In the genomic region with DNA sequence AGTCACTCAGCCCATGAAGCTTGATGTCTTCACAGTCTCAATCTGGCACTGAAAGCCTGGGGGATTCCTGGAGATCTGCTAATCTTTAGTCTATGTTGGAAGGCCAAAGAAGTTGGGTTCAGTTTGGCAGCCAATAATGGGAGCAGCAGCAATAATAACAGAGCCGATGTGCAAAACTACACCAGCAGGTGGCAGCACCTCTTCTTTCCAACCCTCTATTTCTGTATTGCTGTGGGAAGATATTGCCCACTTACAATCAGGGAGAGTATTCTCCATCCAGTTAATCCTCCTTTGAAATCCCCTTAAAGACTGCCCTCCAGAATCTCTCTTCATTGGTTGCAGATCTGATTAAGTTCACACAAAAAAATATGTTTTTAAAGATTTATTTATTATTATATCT, we compare ENCODE assay signal across 9 mouse cellular contexts. TPM values are rescaled to one million over a fixed set of nuclear protein-coding genes. Genes with fewer than 3 reads are reported as not detected.
DNase-seq lines count a peak whose midpoint lies in the region; ATAC-seq and TF ChIP-seq lines count a peak whose summit lies in the region.
"Had no signal": no experiment of that assay in that cellular context is flagged by ENCODE, and none has a peak within 500 bp of the region (broad histone marks: within the 10 kb centered on the region; RNA-seq: fewer than 3 reads in every experiment).

No protein-coding gene starts in this region.

- H3K4me2 ChIP-seq in limb, embryonic 14.5 days (replicated peaks; ENCODE audit: low read depth, low read length, severe bottlenecking), result no peak overlapping the region

- peak; percentile 22; the same call in 1 of the 2 replicates for TF ChIP-seq CTCF in cerebellum, adult 2 months (IDR thresholded peaks at IDR 0.05; ENCODE audit: borderline replicate concordance, insufficient read depth, low read depth, low read length)

- H3K9me3 ChIP-seq in limb, embryonic 14.5 days (ENCODE audit: control insufficient read depth, low read length), result no peaks in the 10 kb centered on the region

- 12% methylated on average over 1 of the region's 1 CpGs for WGBS in cerebellum, adult 2 months
- WGBS in limb, embryonic 14.5 days, result 27% methylated on average over 1 of the region's 1 CpGs

- DNase-seq in cerebellum, adult 2 months, result peak in 1 of 2 experiments; percentile 13
- DNase-seq in cerebellum, adult 9-11 months, result no peak
- peak; percentile 46 to 51 for DNase-seq in left cerebral cortex, postnatal 14 days (ENCODE audit: low spot score in 2 of 2)
- no peak for DNase-seq in left cerebral cortex, postnatal 36 days (ENCODE audit: low spot score in 2 of 2)
- peak; percentile 52 for DNase-seq in ZHBTc4 (ENCODE audit: low read depth, low spot score)
- DNase-seq in forelimb bud, embryonic 11.5 days (ENCODE audit: low read depth, low spot score), result peak; percentile 43
- DNase-seq in limb, embryonic 14.5 days (ENCODE audit: low spot score), result peak; percentile 66

- intact Hi-C loops in left cerebral cortex, postnatal 14 days (cut with DNase I), result no loop called here
- intact Hi-C loops in left cerebral cortex, postnatal 36 days (cut with DNase I), result no loop called here

- no peak overlapping the region for H3K9ac ChIP-seq in limb, embryonic 14.5 days (ENCODE audit: low read depth, low read length, severe bottlenecking)

- H3K27ac ChIP-seq in cerebellum, adult 2 months (ENCODE audit: insufficient read depth, low read length), result no peak overlapping the region
- no peak overlapping the region for H3K27ac ChIP-seq in limb, embryonic 14.5 days (replicated peaks; ENCODE audit: low read depth, low read length)

- no peak for TF ChIP-seq POLR2A in cerebellum, adult 2 months (IDR thresholded peaks at IDR 0.05; ENCODE audit: borderline replicate concordance, insufficient read depth, low read length)
- TF ChIP-seq POLR2A in limb, embryonic 14.5 days (IDR thresholded peaks at IDR 0.05; ENCODE audit: borderline replicate concordance, extremely low read depth, insufficient read depth, insufficient read length), result no peak

- no peak for ATAC-seq in limb, embryonic 14.5 days (ENCODE audit: low FRiP score, low read depth)
- peak; percentile 44; the same call in 1 of the 2 replicates for ATAC-seq in neutrophil, adult 5-6 weeks (ENCODE audit: extremely low read depth, insufficient number of reproducible peaks, low FRiP score, poor library complexity, severe bottlenecking)

- no peak overlapping the region for H3K4me3 ChIP-seq in cerebellum, adult 2 months (replicated peaks; ENCODE audit: insufficient read depth, low read depth, low read length)
- H3K4me3 ChIP-seq in limb, embryonic 14.5 days (replicated peaks; ENCODE audit: low read length), result no peak overlapping the region

- H3K27me3 ChIP-seq in cerebellum, adult 2 months (ENCODE audit: control insufficient read depth, insufficient read depth, low read length), result no peaks in the 10 kb centered on the region
- H3K27me3 ChIP-seq in limb, embryonic 14.5 days (ENCODE audit: control insufficient read depth, insufficient read depth, low read length), result no peaks in the 10 kb centered on the region

- no peaks in the 10 kb centered on the region for H3K4me1 ChIP-seq in cerebellum, adult 2 months (ENCODE audit: control insufficient read depth, insufficient read depth, low read length)
- H3K4me1 ChIP-seq in limb, embryonic 14.5 days (ENCODE audit: control insufficient read depth, insufficient read depth, low read length), result no peaks in the 10 kb centered on the region

- no peaks in the 10 kb centered on the region for H3K36me3 ChIP-seq in limb, embryonic 14.5 days (ENCODE audit: control insufficient read depth, insufficient read depth, low read length)

RNA-seq across cellular contexts. Expression of gene Ms4a6d, which starts 3.5 kb away (rescaled TPM):
- 0.48 and 0.54 TPM in 2 replicates for polyA plus RNA-seq in cerebellum, adult 2 months (2012; rRNA removed)
- total RNA-seq in left cerebral cortex, postnatal 14 days (2021), result under 1 TPM; 0.87 to 0.99 TPM
- 1 to 10 TPM; 1.3 to 1.6 TPM for total RNA-seq in left cerebral cortex, postnatal 36 days (2021)
- 5.3 and 5.4 TPM in 2 replicates for polyA plus RNA-seq in limb, embryonic 14.5 days (2012; rRNA removed)
- polyA plus RNA-seq in limb, embryonic 14.5 days (2014; fragmentation: Nextera tagmentation; extraction: Ambion mirVana), result 7.4 TPM in 2 replicates
- total RNA-seq in neutrophil, adult 5-6 weeks (2017), result 3.6 and 7.6 TPM in 2 replicates

RNA-seq across cellular contexts. Expression of gene Ms4a2, which starts 15.3 kb away (rescaled TPM):
- polyA plus RNA-seq in cerebellum, adult 2 months (2012; rRNA removed), result not detected in 2 replicates
- total RNA-seq in left cerebral cortex, postnatal 14 days (2021), result not detected
- not detected for total RNA-seq in left cerebral cortex, postnatal 36 days (2021)
- 0.99 and 1.5 TPM in 2 replicates for polyA plus RNA-seq in limb, embryonic 14.5 days (2012; rRNA removed)
- 1.8 and 1.9 TPM in 2 replicates for polyA plus RNA-seq in limb, embryonic 14.5 days (2014; fragmentation: Nextera tagmentation; extraction: Ambion mirVana)
- 1.4 and 5.6 TPM in 2 replicates for total RNA-seq in neutrophil, adult 5-6 weeks (2017)
- polyA plus RNA-seq: gonadal fat pad, adult 2 months had no signal

RNA-seq across cellular contexts. Expression of gene Ms4a3, which starts 32.5 kb away (rescaled TPM):
- not detected in 2 replicates for polyA plus RNA-seq in cerebellum, adult 2 months (2012; rRNA removed)
- total RNA-seq in left cerebral cortex, postnatal 14 days (2021), result not detected
- total RNA-seq in left cerebral cortex, postnatal 36 days (2021), result not detected
- 0.13 TPM in 1 of 2 replicates, not detected in the other for polyA plus RNA-seq in limb, embryonic 14.5 days (2012; rRNA removed)
- polyA plus RNA-seq in limb, embryonic 14.5 days (2014; fragmentation: Nextera tagmentation; extraction: Ambion mirVana), result 0.39 TPM in 1 of 2 replicates, not detected in the other
- not detected in 2 replicates for total RNA-seq in neutrophil, adult 5-6 weeks (2017)
- polyA plus RNA-seq: gonadal fat pad, adult 2 months had no signal

RNA-seq across cellular contexts. Expression of gene Oosp2, which starts 52.2 kb away (rescaled TPM):
- not detected in 2 replicates for polyA plus RNA-seq in cerebellum, adult 2 months (2012; rRNA removed)
- not detected for total RNA-seq in left cerebral cortex, postnatal 14 days (2021)
- total RNA-seq in left cerebral cortex, postnatal 36 days (2021), result not detected
- not detected in 2 replicates for polyA plus RNA-seq in limb, embryonic 14.5 days (2012; rRNA removed)
- not detected in 2 replicates for polyA plus RNA-seq in limb, embryonic 14.5 days (2014; fragmentation: Nextera tagmentation; extraction: Ambion mirVana)
- total RNA-seq in neutrophil, adult 5-6 weeks (2017), result not detected in 2 replicates
- polyA plus RNA-seq: gonadal fat pad, adult 2 months had no signal

Comparison
In these comparisons a context has a peak if more than half of its experiments do, and no peak if none do; other contexts are left out.
1. DNase-seq: peak in left cerebral cortex, postnatal 14 days (2 of 2), ZHBTc4 (single experiment), forelimb bud, embryonic 11.5 days (single experiment) and limb, embryonic 14.5 days (single experiment); none in cerebellum, adult 9-11 months (single experiment) and left cerebral cortex, postnatal 36 days (0 of 2).